Mouse (Mus musculus) lung, postnatal 0 days (tissue): ENCODE data around the gene Sorl1. TPM values are rescaled to one million over a fixed set of nuclear protein-coding genes. Genes with fewer than 3 reads are reported as not detected.

ENCODE experiments used
- ATAC-seq: fragments of 200-750 bp; cut with Nextera tagmentation; 2 replicates; pipeline ENCODE4 v1.8.0; 2017; ENCODE audit warnings: moderate library complexity
- DNase-seq: peaks from one replicate; pipeline ENCODE4 v3.0.0-alpha.2; 2016; ENCODE audit warnings: low spot score
- H3K27ac ChIP-seq: fragments of 300-500 bp; sonication (generic); 2 replicates; pipeline ENCODE4 v1.5.1; 2014; ENCODE audit warnings: antibody characterized with exemption, mild to moderate bottlenecking, low read length, mixed read lengths
- H3K27me3 ChIP-seq: fragments of 300-500 bp; sonication (generic); replicated peaks from 2 replicates; pipeline ENCODE4 v1.6.1; 2014; ENCODE audit warnings: low read length, mixed read lengths; ENCODE audit not compliant: insufficient read depth
- H3K36me3 ChIP-seq: fragments of 300-500 bp; sonication (generic); 2 replicates; pipeline ENCODE4 v1.6.1; 2014; ENCODE audit warnings: low read length, mixed read lengths; ENCODE audit not compliant: insufficient read depth
- H3K4me1 ChIP-seq: fragments of 300-500 bp; sonication (generic); 2 replicates; pipeline ENCODE4 v1.6.1; 2014; ENCODE audit warnings: antibody characterized with exemption, low read depth, low read length, mixed read lengths; ENCODE audit not compliant: insufficient read depth
- H3K4me2 ChIP-seq: fragments of 300-500 bp; sonication (generic); replicated peaks from 2 replicates; pipeline ENCODE4 v1.6.1; 2014; ENCODE audit warnings: low read depth, mild to moderate bottlenecking, low read length, moderate library complexity, mixed read lengths
- H3K4me3 ChIP-seq: fragments of 300-500 bp; sonication (generic); 2 replicates; pipeline ENCODE4 v1.5.1; 2014; ENCODE audit warnings: low read depth, low read length
- H3K9ac ChIP-seq: fragments of 300-500 bp; sonication (generic); replicated peaks from 2 replicates; pipeline ENCODE4 v1.6.1; 2014; ENCODE audit warnings: low read depth, mild to moderate bottlenecking
- H3K9me3 ChIP-seq: fragments of 300-500 bp; sonication (generic); 2 replicates; pipeline ENCODE4 v1.6.1; 2016; ENCODE audit warnings: low read length, mixed read lengths
- CTCF ChIP-seq: IDR thresholded peaks from 2 replicates; pipeline ENCODE4 v1.5.1; 2016; ENCODE audit warnings: antibody characterized with exemption, mild to moderate bottlenecking
- EP300 ChIP-seq: IDR thresholded peaks from 2 replicates; pipeline ENCODE4 v1.6.1; 2016; ENCODE audit warnings: antibody characterized with exemption, mild to moderate bottlenecking, control low read depth
- WGBS: fragments of 180-500 bp; shearing (Covaris S2); extraction: QIAGEN DNeasy Blood & Tissue Kit; methylation state at CpG from one replicate; pipeline ENCODE4 v1.1.7; 2014; 5-methylcytosine and 5-hydroxymethylcytosine counted together
- polyA plus RNA-seq: library from polyadenylated mRNA; unstranded; fragments of >200 nt; fragmentation: Nextera tagmentation; extraction: Ambion mirVana; gene quantifications from 2 replicates; pipeline ENCODE4 v1.2.1, GENCODE M21; 2015

The Sorl1 gene
- polyA plus RNA-seq, 1 experiment from 2014 or later = 18.4 TPM

- no peak for ATAC-seq
These were observed 90.0 kb downstream of the Sorl1 start for GRCm38 (mm10) chr9:42034116-42034520.

GRCm38 (mm10) chr9:42033291-42034115, 90.6 kb downstream of the Sorl1 start:
- 67% methylated on average over 19 of the region's 19 CpGs for WGBS
- DNase-seq (no peak), ATAC-seq (no peak)
- no peak overlapping the region for H3K9ac ChIP-seq
- peaks cover 8% of the 10 kb centered on the region; the same call in 1 of the 2 replicates for H3K36me3 ChIP-seq
- H3K4me2 ChIP-seq = no peak overlapping the region
- TF ChIP-seq EP300 (no peak), CTCF (no peak)
- H3K4me3 ChIP-seq = no peak overlapping the region
- no peaks in the 10 kb centered on the region for H3K27me3 ChIP-seq
- no peak overlapping the region for H3K27ac ChIP-seq
- no peaks in the 10 kb centered on the region for H3K4me1 ChIP-seq
- H3K9me3 ChIP-seq = no peaks in the 10 kb centered on the region

More at GRCm38 (mm10) chr9:42034116-42034520, 90.0 kb downstream of the Sorl1 start:
- TF ChIP-seq EP300 (no peak), CTCF (no peak)
- H3K4me3 ChIP-seq = no peak overlapping the region
- no peak overlapping the region for H3K9ac ChIP-seq
- H3K4me1 ChIP-seq = no peaks in the 10 kb centered on the region
- H3K4me2 ChIP-seq = no peak overlapping the region
- no peaks in the 10 kb centered on the region for H3K9me3 ChIP-seq
- H3K27me3 ChIP-seq = no peaks in the 10 kb centered on the region
- H3K36me3 ChIP-seq = peaks cover 8% of the 10 kb centered on the region; the same call in 1 of the 2 replicates
- no peak for DNase-seq
- H3K27ac ChIP-seq = no peak overlapping the region
- WGBS = 45% methylated on average over 9 of the region's 9 CpGs

GRCm38 (mm10) chr9:42032419-42032818, 91.7 kb downstream of the Sorl1 start:
- TF ChIP-seq EP300 (no peak), CTCF (no peak)
- H3K27ac ChIP-seq = no peak overlapping the region
- 57% methylated on average over 9 of the region's 9 CpGs for WGBS

DNA sequence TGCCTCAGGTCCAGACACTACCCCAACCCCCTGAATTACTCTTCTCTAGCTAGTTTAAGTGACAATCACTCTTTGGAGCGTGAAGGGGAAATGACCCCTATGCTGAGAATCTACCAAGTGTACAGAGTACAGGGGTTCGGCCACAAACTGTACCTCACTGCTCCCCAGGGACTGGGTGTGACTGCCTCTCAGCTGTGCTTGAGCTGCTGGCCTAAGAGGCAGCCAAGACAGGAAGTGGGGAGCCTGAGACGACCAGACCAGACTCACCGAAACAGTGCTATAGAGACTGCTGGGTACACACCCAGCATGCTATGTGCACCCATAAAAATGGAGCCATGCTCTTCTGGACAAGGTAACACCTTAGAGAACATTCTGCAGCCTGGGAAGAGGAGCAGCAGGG, 95.3 kb downstream of the Sorl1 start:
- H3K4me3 ChIP-seq = no peak overlapping the region
- H3K9me3 ChIP-seq = no peaks in the 10 kb centered on the region
- no peaks in the 10 kb centered on the region for H3K27me3 ChIP-seq
- no peak overlapping the region for H3K9ac ChIP-seq
- peaks cover 8% of the 10 kb centered on the region; the same call in 1 of the 2 replicates for H3K36me3 ChIP-seq
- TF ChIP-seq EP300 (no peak), CTCF (no peak)
- H3K4me1 ChIP-seq = no peaks in the 10 kb centered on the region
- DNase-seq (no peak), ATAC-seq (peak; percentile 55)
- WGBS = 37% methylated on average over 4 of the region's 4 CpGs
- H3K4me2 ChIP-seq = no peak overlapping the region
- no peak overlapping the region for H3K27ac ChIP-seq

More at GRCm38 (mm10) chr9:42032419-42032818, 91.7 kb downstream of the Sorl1 start:
- no peak overlapping the region for H3K9ac ChIP-seq
- H3K36me3 ChIP-seq = peaks cover 8% of the 10 kb centered on the region; the same call in 1 of the 2 replicates
- DNase-seq (no peak), ATAC-seq (no peak)
- no peaks in the 10 kb centered on the region for H3K27me3 ChIP-seq
- no peaks in the 10 kb centered on the region for H3K9me3 ChIP-seq
- no peaks in the 10 kb centered on the region for H3K4me1 ChIP-seq
- no peak overlapping the region for H3K4me2 ChIP-seq
- no peak overlapping the region for H3K4me3 ChIP-seq

DNA sequence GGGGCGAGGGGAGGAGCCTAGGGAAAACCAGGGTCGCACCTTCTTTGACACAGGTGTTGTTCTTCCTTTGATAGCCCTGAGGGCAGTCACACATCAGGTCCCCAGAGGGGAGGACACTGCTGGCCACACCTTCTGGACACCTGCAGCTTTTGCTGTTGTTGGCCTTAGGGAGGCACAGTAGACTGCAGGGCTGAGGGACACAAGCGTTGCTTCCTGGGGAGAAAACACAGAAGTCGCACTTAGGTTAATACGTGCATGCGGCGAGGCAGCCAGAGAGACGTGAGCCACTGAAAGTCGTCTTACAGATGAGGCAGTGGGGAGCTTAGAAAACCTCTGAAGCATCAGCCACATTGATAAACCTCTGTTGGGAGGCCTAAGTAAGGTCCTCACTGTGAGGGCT, 99.8 kb downstream of the Sorl1 start:
- H3K27ac ChIP-seq = no peak overlapping the region
- H3K4me2 ChIP-seq = no peak overlapping the region
- H3K36me3 ChIP-seq = no peaks in the 10 kb centered on the region
- WGBS = 61% methylated on average over 9 of the region's 9 CpGs
- no peak for ATAC-seq
- H3K9ac ChIP-seq = no peak overlapping the region
- DNase-seq = no peak
- no peaks in the 10 kb centered on the region for H3K27me3 ChIP-seq
- no peaks in the 10 kb centered on the region for H3K9me3 ChIP-seq
- no peak overlapping the region for H3K4me3 ChIP-seq
- no peaks in the 10 kb centered on the region for H3K4me1 ChIP-seq
- TF ChIP-seq EP300 (no peak), CTCF (no peak)

DNA sequence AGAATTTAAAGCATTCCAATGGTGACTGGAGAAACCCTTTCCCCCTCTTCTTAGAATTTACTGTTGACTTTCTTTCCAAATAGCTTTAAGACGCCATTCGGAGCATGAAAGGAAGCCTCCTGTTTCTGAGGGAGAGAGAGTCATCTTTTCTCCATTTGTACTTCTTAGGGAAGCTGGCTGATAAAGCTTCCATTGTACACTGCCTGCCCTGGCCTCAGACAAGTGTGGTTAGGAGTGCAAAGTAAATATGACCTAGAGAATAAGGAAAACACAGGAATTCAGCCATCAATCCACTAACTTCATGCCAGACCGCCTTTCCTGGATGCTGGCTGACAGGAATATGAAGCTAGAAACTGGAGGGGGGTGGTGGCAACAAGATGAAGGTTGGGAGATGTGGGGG, 100.7 kb downstream of the Sorl1 start:
- Histone ChIP-seq H3K27ac (no peak overlapping the region), H3K4me2 (no peak overlapping the region), H3K4me1 (no peaks in the 10 kb centered on the region), H3K4me3 (no peak overlapping the region), H3K9me3 (no peaks in the 10 kb centered on the region), H3K27me3 (no peaks in the 10 kb centered on the region), H3K9ac (no peak overlapping the region), H3K36me3 (no peaks in the 10 kb centered on the region)
- no peak for ATAC-seq
- 28% methylated on average over 3 of the region's 3 CpGs for WGBS
- DNase-seq = no peak
- TF ChIP-seq EP300 = no peak
- no peak for TF ChIP-seq CTCF
